Mouse (Mus musculus) liver, embryonic 11.5 days (tissue): ENCODE measurements around the gene Ppp2r2d. TPM values are rescaled to one million over a fixed set of nuclear protein-coding genes. Genes with fewer than 3 reads are reported as not detected.
A peak's percentile ranks its signal among the peaks of the same experiment; 100 is the strongest.

Experiments
- ATAC-seq: fragments of 200-750 bp; cut with Nextera tagmentation; replicated peaks from 2 replicates; pipeline ENCODE4 v1.8.0; 2017; ENCODE audit warnings: moderate number of reproducible peaks, mild to moderate bottlenecking, moderate TSS enrichment, moderate library complexity; ENCODE audit not compliant: low FRiP score
- DNase-seq: peaks from one replicate; pipeline ENCODE4 v3.0.0-alpha.2; 2017; ENCODE audit warnings: low spot score
- H3K27ac ChIP-seq: fragments of 300-500 bp; sonication (generic); 2 replicates; pipeline ENCODE4 v1.5.1; 2014; ENCODE audit warnings: mild to moderate bottlenecking, low read depth, low read length, control low read depth
- H3K27me3 ChIP-seq: fragments of 300-500 bp; sonication (generic); replicated peaks from 2 replicates; pipeline ENCODE4 v1.6.1; 2014; ENCODE audit warnings: low read length, mixed read lengths; ENCODE audit not compliant: control insufficient read depth, insufficient read depth
- H3K36me3 ChIP-seq: fragments of 300-500 bp; sonication (generic); 2 replicates; pipeline ENCODE4 v1.6.1; 2014; ENCODE audit warnings: mild to moderate bottlenecking, low read length, moderate library complexity, mixed read lengths; ENCODE audit not compliant: control insufficient read depth, insufficient read depth
- H3K4me1 ChIP-seq: fragments of 300-500 bp; sonication (generic); replicated peaks from 2 replicates; pipeline ENCODE4 v1.6.1; 2014; ENCODE audit warnings: low read length, mixed read lengths; ENCODE audit not compliant: control insufficient read depth, insufficient read depth
- H3K4me2 ChIP-seq: fragments of 300-500 bp; sonication (generic); 2 replicates; pipeline ENCODE4 v1.6.1; 2014; ENCODE audit warnings: mild to moderate bottlenecking, control low read depth, moderate library complexity
- H3K4me3 ChIP-seq: fragments of 300-500 bp; sonication (generic); 2 replicates; pipeline ENCODE4 v1.5.1; 2014; ENCODE audit warnings: low read depth, low read length, control low read depth
- H3K9ac ChIP-seq: fragments of 300-500 bp; sonication (generic); 2 replicates; pipeline ENCODE4 v1.6.1; 2014; ENCODE audit warnings: low read depth, low read length, control low read depth
- H3K9me3 ChIP-seq: fragments of 300-500 bp; sonication (generic); 2 replicates; pipeline ENCODE4 v1.6.1; 2016; ENCODE audit warnings: low read length, inconsistent platforms, mixed read lengths; ENCODE audit not compliant: control insufficient read depth
- WGBS: fragments of 180-500 bp; shearing (Covaris S2); extraction: QIAGEN DNeasy Blood & Tissue Kit; methylation state at CpG from one replicate; pipeline ENCODE4 v1.1.7; 2014; 5-methylcytosine and 5-hydroxymethylcytosine counted together
- polyA plus RNA-seq: library from polyadenylated mRNA; unstranded; fragments of >200 nt; fragmentation: Nextera tagmentation; extraction: Ambion mirVana; gene quantifications from 2 replicates; pipeline ENCODE4 v1.2.1, GENCODE M21; 2014

The Ppp2r2d gene
- polyA plus RNA-seq, 1 experiment from 2014 or later: 40.9 TPM

GRCm38 (mm10) chr7:138875031-138875430, 29.2 kb downstream of the Ppp2r2d start:
- no peak for DNase-seq
- Histone ChIP-seq H3K4me3 (no peak overlapping the region), H3K4me2 (no peak overlapping the region), H3K27me3 (no peaks in the 10 kb centered on the region), H3K9ac (no peak overlapping the region), H3K27ac (no peak overlapping the region), H3K36me3 (peaks cover 49% of the 10 kb centered on the region), H3K4me1 (no peaks in the 10 kb centered on the region), H3K9me3 (no peaks in the 10 kb centered on the region)
- WGBS: 88% methylated on average over 3 of the region's 3 CpGs
- no peak for ATAC-seq

GRCm38 (mm10) chr7:138883724-138884123, 37.8 kb downstream of the Ppp2r2d start:
- no peaks in the 10 kb centered on the region for H3K9me3 ChIP-seq
- H3K27ac ChIP-seq: no peak overlapping the region
- 92% methylated on average over 3 of the region's 3 CpGs for WGBS
- H3K4me3 ChIP-seq: no peak overlapping the region
- ATAC-seq: no peak
- no peak overlapping the region for H3K9ac ChIP-seq
- peaks cover 16% of the 10 kb centered on the region for H3K36me3 ChIP-seq
- no peaks in the 10 kb centered on the region for H3K4me1 ChIP-seq
- no peaks in the 10 kb centered on the region for H3K27me3 ChIP-seq
- DNase-seq: no peak
- H3K4me2 ChIP-seq: no peak overlapping the region

GRCm38 (mm10) chr7:138885365-138886289, 39.7 kb downstream of the Ppp2r2d start:
- no peak overlapping the region for H3K4me2 ChIP-seq
- H3K9ac ChIP-seq: no peak overlapping the region
- peak; percentile 53; the same call in 1 of the 2 replicates for ATAC-seq
- H3K27ac ChIP-seq: no peak overlapping the region
- peaks cover 6% of the 10 kb centered on the region; the same call in 1 of the 2 replicates for H3K36me3 ChIP-seq
- H3K4me3 ChIP-seq: no peak overlapping the region
- DNase-seq: no peak
- WGBS: 84% methylated on average over 12 of the region's 13 CpGs
- H3K27me3 ChIP-seq: no peaks in the 10 kb centered on the region
- H3K9me3 ChIP-seq: no peaks in the 10 kb centered on the region
- H3K4me1 ChIP-seq: no peaks in the 10 kb centered on the region

- WGBS: 78% methylated on average over 2 of the region's 2 CpGs
- Histone ChIP-seq H3K4me2 (no peak overlapping the region), H3K36me3 (peaks cover 29% of the 10 kb centered on the region), H3K9ac (no peak overlapping the region), H3K9me3 (no peaks in the 10 kb centered on the region), H3K27ac (no peak overlapping the region), H3K27me3 (no peaks in the 10 kb centered on the region), H3K4me3 (no peak overlapping the region), H3K4me1 (no peaks in the 10 kb centered on the region; the same call in none of the 2 replicates)
- DNase-seq (no peak), ATAC-seq (no peak)
These were observed 52.2 kb downstream of the Ppp2r2d start for GRCm38 (mm10) chr7:138898122-138898521.

GRCm38 (mm10) chr7:138898743-138899142, 52.9 kb downstream of the Ppp2r2d start:
- Histone ChIP-seq H3K9ac (no peak overlapping the region), H3K4me2 (no peak overlapping the region), H3K27me3 (no peaks in the 10 kb centered on the region), H3K27ac (no peak overlapping the region), H3K36me3 (peaks cover 25% of the 10 kb centered on the region), H3K9me3 (no peaks in the 10 kb centered on the region), H3K4me1 (peaks cover 1% of the 10 kb centered on the region), H3K4me3 (no peak overlapping the region)
- DNase-seq (no peak), ATAC-seq (no peak)
- WGBS: 85% methylated on average over 4 of the region's 4 CpGs

- Histone ChIP-seq H3K4me2 (peak overlapping the region; percentile 32), H3K9me3 (no peaks in the 10 kb centered on the region), H3K27ac (peak overlapping the region; percentile 41; the same call in 1 of the 2 replicates), H3K4me1 (peaks cover 22% of the 10 kb centered on the region), H3K9ac (no peak overlapping the region), H3K36me3 (peaks cover 5% of the 10 kb centered on the region; the same call in 1 of the 2 replicates), H3K27me3 (no peaks in the 10 kb centered on the region), H3K4me3 (no peak overlapping the region)
- ATAC-seq: no peak
- WGBS: 55% methylated on average over 7 of the region's 7 CpGs
- DNase-seq: no peak
These were observed 58.1 kb downstream of the Ppp2r2d start for GRCm38 (mm10) chr7:138903886-138904435.

- DNase-seq (no peak), ATAC-seq (no peak)
- Histone ChIP-seq H3K9ac (peak overlapping the region; percentile 21; the same call in 1 of the 2 replicates), H3K27me3 (no peaks in the 10 kb centered on the region), H3K4me1 (peaks cover 25% of the 10 kb centered on the region), H3K4me2 (peak overlapping the region; percentile 89), H3K9me3 (no peaks in the 10 kb centered on the region), H3K27ac (0 out of 2 replicates have a peak overlapping the region, but pooled peaks have one; percentile 19), H3K36me3 (no peaks in the 10 kb centered on the region; the same call in 1 of the 2 replicates), H3K4me3 (peak overlapping the region; percentile 87)
- 51% methylated on average over 1 of the region's 1 CpGs for WGBS
These were observed 60.6 kb downstream of the Ppp2r2d start for GRCm38 (mm10) chr7:138906441-138906840.

GRCm38 (mm10) chr7:138907043-138907442, 61.2 kb downstream of the Ppp2r2d start:
- H3K9ac ChIP-seq: peak overlapping the region; percentile 21
- peak overlapping the region; percentile 87 for H3K4me3 ChIP-seq
- H3K27me3 ChIP-seq: no peaks in the 10 kb centered on the region
- H3K4me2 ChIP-seq: peak overlapping the region; percentile 89
- ATAC-seq (peak; percentile 56), DNase-seq (peak; percentile 66)
- 11% methylated on average over 7 of the region's 7 CpGs for WGBS
- no peaks in the 10 kb centered on the region; the same call in 1 of the 2 replicates for H3K36me3 ChIP-seq
- H3K4me1 ChIP-seq: peaks cover 25% of the 10 kb centered on the region
- H3K9me3 ChIP-seq: no peaks in the 10 kb centered on the region
- H3K27ac ChIP-seq: 0 out of 2 replicates have a peak overlapping the region, but pooled peaks have one; percentile 19
